Mouse (Mus musculus): Measurements from ENCODE around the gene 1700086D15Rik.

The 1700086D15Rik gene

DNA sequence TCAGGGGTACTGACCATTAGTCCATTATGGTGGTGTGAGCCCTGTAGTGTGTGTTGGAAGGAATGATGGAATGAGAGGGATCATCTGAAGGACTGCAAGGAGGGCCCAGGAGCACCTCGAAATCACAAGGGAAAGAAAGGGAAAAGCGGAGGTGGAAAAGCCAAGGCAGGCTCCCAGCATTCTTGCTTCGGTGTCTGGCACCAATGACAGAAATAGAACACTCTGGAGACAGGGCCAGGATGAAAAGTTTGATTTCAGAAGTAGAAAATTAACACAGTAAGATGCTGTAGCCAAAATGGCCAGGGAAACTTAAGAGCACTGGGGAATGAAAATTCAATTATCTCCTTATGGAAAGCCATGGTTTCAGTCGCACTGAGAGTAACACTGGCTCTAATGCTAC lies 26.0 kb downstream of the 1700086D15Rik start:
- DNase-seq = no peak

- DNase-seq = no peak
Measured at GRCm38 (mm10) chr11:65129110-65129509, 30.6 kb downstream of the 1700086D15Rik start.

GRCm38 (mm10) chr11:65128666-65129065 lies 31.0 kb downstream of the 1700086D15Rik start:
- no peak for DNase-seq

- DNase-seq = no peak
Measured at GRCm38 (mm10) chr11:65126566-65126965, 33.1 kb downstream of the 1700086D15Rik start.

DNA sequence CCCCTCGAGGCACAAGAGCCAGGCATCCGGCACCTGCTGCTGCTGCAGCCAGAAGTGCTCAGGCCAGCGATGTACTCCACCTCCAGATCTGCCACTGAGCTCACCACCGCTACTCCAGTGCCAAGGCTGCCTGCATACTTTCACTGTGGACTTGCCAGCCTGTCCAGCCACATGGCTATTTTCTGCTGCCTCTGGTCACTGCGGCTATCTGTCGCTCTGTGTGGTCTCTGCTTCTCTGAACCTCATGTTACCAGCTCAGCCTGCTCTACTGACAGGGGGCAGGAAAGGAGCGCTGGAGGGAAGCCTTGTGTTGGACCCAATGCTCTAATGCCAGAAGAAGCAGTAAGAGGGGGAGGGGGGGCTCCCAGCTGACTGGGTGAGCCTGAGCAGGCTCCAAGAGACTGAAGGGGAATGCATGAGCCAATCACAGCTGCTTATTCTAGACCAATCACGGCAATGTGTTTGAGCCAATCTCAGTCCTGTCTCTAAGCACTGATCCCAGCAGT lies 34.7 kb downstream of the 1700086D15Rik start:
- DNase-seq = peak; percentile 58

- DNase-seq = no peak
Measured at GRCm38 (mm10) chr11:65120276-65120675, 39.4 kb downstream of the 1700086D15Rik start.

GRCm38 (mm10) chr11:65115811-65116210 lies 43.9 kb downstream of the 1700086D15Rik start:
- no peak for DNase-seq

DNA sequence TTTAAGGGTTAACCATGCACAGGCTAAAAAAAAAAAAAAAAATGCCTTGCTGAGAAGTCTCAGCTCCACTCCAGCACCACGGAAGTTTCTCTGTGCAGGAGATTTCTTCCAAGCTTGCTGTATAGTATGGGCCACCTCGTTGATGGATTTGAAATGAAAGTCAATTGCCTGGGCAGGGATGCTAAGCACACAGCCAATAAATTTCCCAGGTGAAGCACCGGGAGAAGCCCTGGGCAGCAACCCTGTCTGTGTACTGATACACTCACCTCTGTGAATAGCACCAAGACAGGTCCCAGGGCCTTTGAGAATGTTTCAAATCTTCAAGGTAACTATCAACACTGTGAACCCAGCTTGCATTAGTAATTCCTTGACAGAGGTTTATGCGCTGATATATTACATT lies 47.6 kb downstream of the 1700086D15Rik start:
- no peak for DNase-seq

GRCm38 (mm10) chr11:65111651-65112050 lies 48.0 kb downstream of the 1700086D15Rik start:
- DNase-seq = no peak

GRCm38 (mm10) chr11:65110058-65110457 lies 49.6 kb downstream of the 1700086D15Rik start:
- no peak for DNase-seq

DNA sequence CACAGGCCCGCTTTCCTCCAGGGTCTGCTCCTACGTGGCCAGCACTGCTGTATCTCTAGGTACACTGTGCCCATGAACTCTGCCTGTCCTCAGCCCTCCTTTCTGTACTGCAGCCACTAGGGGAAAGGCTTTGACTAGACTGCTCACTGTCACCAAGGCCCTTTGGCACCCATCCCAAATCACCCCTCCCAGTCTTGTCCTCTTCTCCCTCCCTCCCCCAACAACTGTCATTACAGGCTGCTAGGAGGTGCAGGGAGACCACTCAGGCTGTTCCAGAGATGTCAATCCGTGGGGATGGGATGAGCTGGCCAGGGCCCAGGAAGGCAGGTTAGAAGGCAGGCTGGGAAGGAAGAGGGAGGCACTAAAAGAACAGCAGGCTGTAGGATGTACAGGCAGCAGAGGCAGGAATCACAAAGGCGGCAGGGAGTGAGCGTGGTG lies 51.9 kb downstream of the 1700086D15Rik start:
- peak; percentile 57 for DNase-seq

GRCm38 (mm10) chr11:65107151-65107550 lies 52.5 kb downstream of the 1700086D15Rik start:
- DNase-seq = no peak

GRCm38 (mm10) chr11:65104076-65104475 lies 55.6 kb downstream of the 1700086D15Rik start:
- DNase-seq = no peak
